Mouse (Mus musculus) lung, adult 2 months (tissue): ENCODE data around the gene Adat2.
A peak's percentile ranks its signal among the peaks of the same experiment; 100 is the strongest.

Experiments used
- CTCF ChIP-seq: fragments of 200-500 bp; IDR thresholded peaks from 2 replicates; pipeline ENCODE4 v1.5.1; 2011; ENCODE audit warnings: mild to moderate bottlenecking, low read length, control low read depth; ENCODE audit not compliant: insufficient read depth
- POLR2A ChIP-seq: fragments of 200-500 bp; IDR thresholded peaks from 2 replicates; pipeline ENCODE4 v1.6.1; 2011; ENCODE audit warnings: low read depth, mild to moderate bottlenecking, control low read depth, low read length, borderline replicate concordance; ENCODE audit errors: extremely low read depth

DNA sequence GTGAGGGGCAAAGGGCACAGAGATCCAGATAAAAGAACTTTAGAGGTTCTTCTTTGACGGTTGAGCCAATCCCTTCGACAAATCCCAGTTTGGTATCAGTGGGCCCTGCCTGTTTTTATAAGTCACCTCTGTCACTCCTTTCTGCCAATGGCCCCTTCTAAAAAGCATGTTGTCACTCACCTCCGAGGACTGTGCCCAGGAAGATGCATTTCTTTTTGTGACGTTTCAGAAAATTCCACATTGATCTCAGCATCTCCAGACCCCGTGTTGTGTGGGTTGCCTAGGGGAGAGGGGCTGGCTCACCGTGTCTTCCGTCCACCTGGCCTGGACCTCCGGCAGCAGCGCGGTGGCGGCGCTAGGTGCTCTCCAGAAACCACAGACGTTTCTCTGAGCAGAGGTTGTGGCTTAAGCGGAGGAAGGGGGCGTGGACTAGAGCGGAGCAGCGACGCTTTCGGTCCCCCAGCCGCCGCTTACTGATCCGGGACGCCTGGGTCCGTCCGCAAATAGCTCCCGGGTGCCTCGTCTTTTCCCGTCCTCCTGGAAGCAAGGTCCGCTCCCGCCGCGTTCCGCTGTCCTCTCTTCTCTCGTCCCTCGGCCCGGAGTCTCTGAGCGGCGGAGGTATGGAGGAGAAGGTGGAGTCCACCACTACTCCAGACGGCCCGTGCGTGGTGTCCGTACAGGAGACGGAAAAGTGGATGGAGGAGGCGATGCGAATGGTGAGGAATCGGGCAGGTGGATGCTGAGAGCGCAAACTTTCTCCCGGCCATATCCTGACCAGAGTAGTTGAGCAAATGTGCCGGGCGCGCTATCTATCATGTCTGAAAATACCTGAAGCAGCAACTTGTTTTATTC lies at the start of gene Adat2, which contains the start of gene Pex3:
- TF ChIP-seq CTCF (no peak), POLR2A (peak; percentile 76; the same call in 1 of the 2 replicates)
